Mouse (Mus musculus): Measurements from ENCODE around the gene Gm7579. TPM values are rescaled to one million over a fixed set of nuclear protein-coding genes. Genes with fewer than 3 reads are reported as not detected.
"Not testable (repeated sequence)": the region's sequence is repeated elsewhere in the genome, so short reads cannot be mapped to it uniquely, and the experiment has no call there.

The Gm7579 gene
- polyA plus RNA-seq (2014; fragmentation: Nextera tagmentation; extraction: Ambion mirVana), result not detected in 2 replicates

- Histone ChIP-seq H3K27me3 (ENCODE audit: control insufficient read depth, insufficient read depth, low read length) (no peaks in the 10 kb centered on the region), H3K4me1 (ENCODE audit: control insufficient read depth, insufficient read depth, low read length) (no peaks in the 10 kb centered on the region), H3K36me3 (ENCODE audit: control insufficient read depth, insufficient read depth, low read length) (no peaks in the 10 kb centered on the region), H3K27ac (ENCODE audit: low read depth, low read length) (no peak within 1 kb of the TSS), H3K9me3 (ENCODE audit: control insufficient read depth, low read length) (no peaks in the 10 kb centered on the region), H3K4me3 (ENCODE audit: low read length) (no peak within 1 kb of the TSS), H3K4me2 (replicated peaks; ENCODE audit: low read depth, low read length) (no peak within 1 kb of the TSS), H3K9ac (ENCODE audit: low read depth, low read length) (no peak within 1 kb of the TSS)
- no peak for ATAC-seq (ENCODE audit: low FRiP score, low TSS enrichment)
- WGBS, result 50% methylated on average over 1 of the region's 1 CpGs
These were observed at the start of gene Gm7579 for GRCm38 (mm10) chr7:142211559-142211958. Gene Gm7579 (plus strand): TSS chr7:142211859.

GRCm38 (mm10) chr7:142165639-142166038 is 46.0 kb upstream of the Gm7579 start, which contains the start of gene Gm4553:
Gene Gm4553 (minus strand): TSS chr7:142165739.
- not testable (repeated sequence) for H3K27me3 ChIP-seq (ENCODE audit: control insufficient read depth, insufficient read depth, low read length); H3K36me3 ChIP-seq (ENCODE audit: control insufficient read depth, insufficient read depth, low read length); H3K4me2 ChIP-seq (replicated peaks; ENCODE audit: low read depth, low read length); H3K4me3 ChIP-seq (ENCODE audit: low read length); ATAC-seq (ENCODE audit: low FRiP score, low TSS enrichment); H3K9ac ChIP-seq (ENCODE audit: low read depth, low read length); H3K27ac ChIP-seq (ENCODE audit: low read depth, low read length); H3K4me1 ChIP-seq (ENCODE audit: control insufficient read depth, insufficient read depth, low read length); H3K9me3 ChIP-seq (ENCODE audit: control insufficient read depth, low read length)

- H3K27ac ChIP-seq (ENCODE audit: low read depth, low read length), result no peak overlapping the region
- H3K27me3 ChIP-seq (ENCODE audit: control insufficient read depth, insufficient read depth, low read length), result no peaks in the 10 kb centered on the region
- H3K4me1 ChIP-seq (ENCODE audit: control insufficient read depth, insufficient read depth, low read length), result no peaks in the 10 kb centered on the region
- H3K4me2 ChIP-seq (replicated peaks; ENCODE audit: low read depth, low read length), result no peak overlapping the region
- 48% methylated on average over 3 of the region's 3 CpGs for WGBS
- no peak overlapping the region for H3K9ac ChIP-seq (ENCODE audit: low read depth, low read length)
- no peaks in the 10 kb centered on the region for H3K9me3 ChIP-seq (ENCODE audit: control insufficient read depth, low read length)
- ATAC-seq (ENCODE audit: low FRiP score, low TSS enrichment), result no peak
- no peaks in the 10 kb centered on the region for H3K36me3 ChIP-seq (ENCODE audit: control insufficient read depth, insufficient read depth, low read length)
- H3K4me3 ChIP-seq (ENCODE audit: low read length), result no peak overlapping the region
These were observed 41.8 kb upstream of the Gm7579 start for GRCm38 (mm10) chr7:142169836-142170235.

- H3K4me1 ChIP-seq (ENCODE audit: control insufficient read depth, insufficient read depth, low read length); H3K27ac ChIP-seq (ENCODE audit: low read depth, low read length): not testable (repeated sequence)
These were observed 35.8 kb upstream of the Gm7579 start, which contains the start of gene Krtap5-2 for GRCm38 (mm10) chr7:142175905-142176304. Gene Krtap5-2 (minus strand): TSS chr7:142176005.

GRCm38 (mm10) chr7:142178685-142179084 is 33.0 kb upstream of the Gm7579 start:
- no peak for ATAC-seq (ENCODE audit: low FRiP score, low TSS enrichment)
- WGBS, result 85% methylated on average over 1 of the region's 1 CpGs

More at GRCm38 (mm10) chr7:142175905-142176304, 35.8 kb upstream of the Gm7579 start, which contains the start of gene Krtap5-2:
- H3K9ac ChIP-seq (ENCODE audit: low read depth, low read length); ATAC-seq (ENCODE audit: low FRiP score, low TSS enrichment); H3K27me3 ChIP-seq (ENCODE audit: control insufficient read depth, insufficient read depth, low read length); H3K36me3 ChIP-seq (ENCODE audit: control insufficient read depth, insufficient read depth, low read length); H3K4me3 ChIP-seq (ENCODE audit: low read length); H3K4me2 ChIP-seq (replicated peaks; ENCODE audit: low read depth, low read length); H3K9me3 ChIP-seq (ENCODE audit: control insufficient read depth, low read length): not testable (repeated sequence)

GRCm38 (mm10) chr7:142181021-142181420 is 30.6 kb upstream of the Gm7579 start:
- Histone ChIP-seq H3K4me1 (ENCODE audit: control insufficient read depth, insufficient read depth, low read length) (no peaks in the 10 kb centered on the region), H3K27ac (ENCODE audit: low read depth, low read length) (no peak overlapping the region), H3K9me3 (ENCODE audit: control insufficient read depth, low read length) (no peaks in the 10 kb centered on the region), H3K9ac (ENCODE audit: low read depth, low read length) (no peak overlapping the region), H3K27me3 (ENCODE audit: control insufficient read depth, insufficient read depth, low read length) (no peaks in the 10 kb centered on the region), H3K4me2 (replicated peaks; ENCODE audit: low read depth, low read length) (no peak overlapping the region), H3K4me3 (ENCODE audit: low read length) (no peak overlapping the region), H3K36me3 (ENCODE audit: control insufficient read depth, insufficient read depth, low read length) (no peaks in the 10 kb centered on the region)
- WGBS, result 47% methylated on average over 1 of the region's 1 CpGs
- ATAC-seq (ENCODE audit: low FRiP score, low TSS enrichment), result no peak

More at GRCm38 (mm10) chr7:142178685-142179084, 33.0 kb upstream of the Gm7579 start:
- H3K4me1 ChIP-seq (ENCODE audit: control insufficient read depth, insufficient read depth, low read length), result no peaks in the 10 kb centered on the region
- no peak overlapping the region for H3K4me2 ChIP-seq (replicated peaks; ENCODE audit: low read depth, low read length)
- no peaks in the 10 kb centered on the region for H3K36me3 ChIP-seq (ENCODE audit: control insufficient read depth, insufficient read depth, low read length)
- H3K9me3 ChIP-seq (ENCODE audit: control insufficient read depth, low read length), result no peaks in the 10 kb centered on the region
- H3K27me3 ChIP-seq (ENCODE audit: control insufficient read depth, insufficient read depth, low read length), result no peaks in the 10 kb centered on the region
- H3K4me3 ChIP-seq (ENCODE audit: low read length), result no peak overlapping the region
- no peak overlapping the region for H3K9ac ChIP-seq (ENCODE audit: low read depth, low read length)
- no peak overlapping the region for H3K27ac ChIP-seq (ENCODE audit: low read depth, low read length)

GRCm38 (mm10) chr7:142188156-142188555 is 23.5 kb upstream of the Gm7579 start:
- Histone ChIP-seq H3K9me3 (ENCODE audit: control insufficient read depth, low read length) (no peaks in the 10 kb centered on the region), H3K9ac (ENCODE audit: low read depth, low read length) (no peak overlapping the region), H3K27ac (ENCODE audit: low read depth, low read length) (no peak overlapping the region), H3K4me2 (replicated peaks; ENCODE audit: low read depth, low read length) (no peak overlapping the region), H3K36me3 (ENCODE audit: control insufficient read depth, insufficient read depth, low read length) (no peaks in the 10 kb centered on the region), H3K4me1 (ENCODE audit: control insufficient read depth, insufficient read depth, low read length) (no peaks in the 10 kb centered on the region), H3K27me3 (ENCODE audit: control insufficient read depth, insufficient read depth, low read length) (no peaks in the 10 kb centered on the region), H3K4me3 (ENCODE audit: low read length) (no peak overlapping the region)
- WGBS, result 72% methylated on average over 2 of the region's 2 CpGs
- no peak for ATAC-seq (ENCODE audit: low FRiP score, low TSS enrichment)

GRCm38 (mm10) chr7:142190289-142190688 is 21.4 kb upstream of the Gm7579 start, which contains the start of gene Gm10153:
Gene Gm10153 (minus strand): TSS chr7:142190389.
- no peak for ATAC-seq (ENCODE audit: low FRiP score, low TSS enrichment)
- H3K4me2 ChIP-seq (replicated peaks; ENCODE audit: low read depth, low read length), result no peak within 1 kb of the TSS
- H3K27me3 ChIP-seq (ENCODE audit: control insufficient read depth, insufficient read depth, low read length), result no peaks in the 10 kb centered on the region
- H3K36me3 ChIP-seq (ENCODE audit: control insufficient read depth, insufficient read depth, low read length), result no peaks in the 10 kb centered on the region
- H3K9me3 ChIP-seq (ENCODE audit: control insufficient read depth, low read length), result no peaks in the 10 kb centered on the region
- H3K4me3 ChIP-seq (ENCODE audit: low read length), result no peak within 1 kb of the TSS
- no peaks in the 10 kb centered on the region for H3K4me1 ChIP-seq (ENCODE audit: control insufficient read depth, insufficient read depth, low read length)
- H3K27ac ChIP-seq (ENCODE audit: low read depth, low read length), result no peak within 1 kb of the TSS
- H3K9ac ChIP-seq (ENCODE audit: low read depth, low read length), result no peak within 1 kb of the TSS
- 34% methylated on average over 2 of the region's 2 CpGs for WGBS

GRCm38 (mm10) chr7:142198748-142199147 is 12.9 kb upstream of the Gm7579 start:
- H3K4me1 ChIP-seq (ENCODE audit: control insufficient read depth, insufficient read depth, low read length), result no peaks in the 10 kb centered on the region
- 80% methylated on average over 2 of the region's 2 CpGs for WGBS
- H3K36me3 ChIP-seq (ENCODE audit: control insufficient read depth, insufficient read depth, low read length), result no peaks in the 10 kb centered on the region
- no peak overlapping the region for H3K9ac ChIP-seq (ENCODE audit: low read depth, low read length)
- no peak overlapping the region for H3K4me3 ChIP-seq (ENCODE audit: low read length)
- no peak for ATAC-seq (ENCODE audit: low FRiP score, low TSS enrichment)
- no peaks in the 10 kb centered on the region for H3K9me3 ChIP-seq (ENCODE audit: control insufficient read depth, low read length)
- no peak overlapping the region for H3K27ac ChIP-seq (ENCODE audit: low read depth, low read length)
- no peaks in the 10 kb centered on the region for H3K27me3 ChIP-seq (ENCODE audit: control insufficient read depth, insufficient read depth, low read length)
- no peak overlapping the region for H3K4me2 ChIP-seq (replicated peaks; ENCODE audit: low read depth, low read length)

Measured in kidney, embryonic 14.5 days (tissue).